ENCODE assay signal across 25 mouse cellular contexts in the genomic region with DNA sequence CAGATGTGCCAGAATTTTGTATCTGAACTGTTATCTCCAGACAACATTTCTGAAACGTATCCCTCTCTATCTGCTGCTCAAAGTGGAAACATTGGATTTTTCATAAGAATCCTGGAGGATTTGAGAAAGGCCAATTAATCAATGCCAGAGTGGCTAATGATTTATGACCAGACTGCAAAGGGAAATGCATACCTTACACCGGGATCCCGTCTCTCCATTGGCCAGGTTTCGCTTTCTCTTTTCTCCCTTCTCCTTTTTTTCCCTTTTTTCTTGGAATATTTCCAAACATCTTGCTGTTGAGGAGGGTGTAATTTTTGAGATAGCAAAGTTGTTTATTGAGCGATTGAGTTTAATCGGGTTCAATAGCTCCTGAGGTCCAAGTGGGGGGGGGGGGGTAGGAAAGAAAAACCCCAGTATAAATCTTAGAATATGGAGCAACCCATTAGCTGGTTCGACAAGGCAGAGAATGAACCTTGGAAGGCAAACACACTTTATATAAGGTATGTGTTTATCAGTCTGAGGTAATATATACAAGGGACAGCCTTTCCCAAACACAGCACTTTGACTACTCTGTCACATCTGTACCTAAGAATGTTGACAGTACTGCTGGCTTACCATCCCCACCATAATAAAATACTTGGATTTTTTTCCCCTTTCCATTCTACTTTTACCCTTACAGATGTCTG.
A peak's percentile ranks its signal among the peaks of the same experiment; 100 is the strongest.
DNase-seq lines count a peak whose midpoint lies in the region; ATAC-seq and TF ChIP-seq lines count a peak whose summit lies in the region.
"Had no signal": no experiment of that assay in that cellular context is flagged by ENCODE, and none has a peak within 500 bp of the region (broad histone marks: within the 10 kb centered on the region; RNA-seq: fewer than 3 reads in every experiment).

No protein-coding gene starts in this region.

- DNase-seq in kidney, postnatal 0 days (ENCODE audit: low spot score): peak; percentile 37
- DNase-seq in kidney, postnatal 14 days: no peak
- peak; percentile 54 for DNase-seq in midbrain, embryonic 11.5 days (ENCODE audit: low spot score, missing footprints)
- DNase-seq in mesoderm, embryonic 11.5 days (ENCODE audit: low read depth, low spot score): peak; percentile 24
- DNase-seq in liver: no peak
- DNase-seq: adrenal gland, adult 8-10 months; cerebellum, adult 11-12 months; cerebellum, postnatal 10 days; gastrocnemius, postnatal 10 days; heart, adult 18-20 months; kidney, adult 18-20 months; kidney, postnatal 36 days; layer of hippocampus, postnatal 36 days; lung, postnatal 4 days; thymus, postnatal 4 days had no signal

- H3K9me3 ChIP-seq in kidney, postnatal 0 days (replicated peaks; ENCODE audit: low read length): no peaks in the 10 kb centered on the region
- no peaks in the 10 kb centered on the region for H3K9me3 ChIP-seq in midbrain, embryonic 11.5 days (ENCODE audit: control insufficient read depth, low read length)
- H3K9me3 ChIP-seq in midbrain, embryonic 16.5 days (replicated peaks; ENCODE audit: control insufficient read depth, low read length, poor library complexity, severe bottlenecking): no peaks in the 10 kb centered on the region
- H3K9me3 ChIP-seq: embryonic facial prominence, embryonic 10.5 days; forebrain, embryonic 15.5 days; heart, embryonic 15.5 days; hindbrain, embryonic 15.5 days; limb, embryonic 13.5 days; midbrain, embryonic 10.5 days had no signal

- H3K27me3 ChIP-seq in kidney, postnatal 0 days (ENCODE audit: insufficient read depth, low read length): no peaks in the 10 kb centered on the region
- H3K27me3 ChIP-seq in midbrain, embryonic 11.5 days (ENCODE audit: control insufficient read depth, insufficient read depth, low read length): no peaks in the 10 kb centered on the region
- H3K27me3 ChIP-seq in midbrain, embryonic 16.5 days (ENCODE audit: control insufficient read depth, insufficient read depth, low read depth, low read length): no peaks in the 10 kb centered on the region
- H3K27me3 ChIP-seq: forebrain, embryonic 15.5 days; heart, embryonic 15.5 days; hindbrain, embryonic 15.5 days; limb, embryonic 13.5 days had no signal

- no peak for TF ChIP-seq CTCF in kidney, postnatal 0 days (IDR thresholded peaks at IDR 0.05; ENCODE audit: low read depth)

- no peak overlapping the region for H3K27ac ChIP-seq in kidney, postnatal 0 days
- H3K27ac ChIP-seq in midbrain, embryonic 11.5 days (ENCODE audit: low read depth, low read length): no peak overlapping the region
- no peak overlapping the region for H3K27ac ChIP-seq in midbrain, embryonic 16.5 days (ENCODE audit: low read length)
- H3K27ac ChIP-seq: embryonic facial prominence, embryonic 10.5 days; forebrain, embryonic 15.5 days; heart, embryonic 15.5 days; hindbrain, embryonic 15.5 days; limb, embryonic 13.5 days; liver, embryonic 14.5 days; midbrain, embryonic 10.5 days had no signal

- ATAC-seq in kidney, postnatal 0 days (replicated peaks; ENCODE audit: low FRiP score, low read depth): no peak
- no peak for ATAC-seq in midbrain, embryonic 11.5 days (ENCODE audit: low FRiP score)
- ATAC-seq in midbrain, embryonic 16.5 days: no peak
- ATAC-seq in megakaryocyte-erythroid progenitor cell, adult 5-6 weeks (replicated peaks; ENCODE audit: low FRiP score, low TSS enrichment, poor library complexity, severe bottlenecking): no peak
- ATAC-seq: activated CD4-positive, CD25-positive, alpha-beta regulatory T cell, adult 4 months; forebrain, embryonic 15.5 days had no signal

- WGBS in kidney, postnatal 0 days: 50% methylated on average over 7 of the region's 7 CpGs
- WGBS in midbrain, embryonic 11.5 days: 89% methylated on average over 7 of the region's 7 CpGs
- 93% methylated on average over 7 of the region's 7 CpGs for WGBS in midbrain, embryonic 16.5 days

- no peak overlapping the region for H3K4me3 ChIP-seq in kidney, postnatal 0 days (replicated peaks; ENCODE audit: low read depth, low read length)
- no peak overlapping the region for H3K4me3 ChIP-seq in midbrain, embryonic 11.5 days (ENCODE audit: low read depth, low read length)
- no peak overlapping the region for H3K4me3 ChIP-seq in midbrain, embryonic 16.5 days (ENCODE audit: low read depth, low read length)
- H3K4me3 ChIP-seq: embryonic facial prominence, embryonic 10.5 days; forebrain, embryonic 15.5 days; heart, embryonic 15.5 days; hindbrain, embryonic 15.5 days; limb, embryonic 13.5 days; midbrain, embryonic 10.5 days had no signal

- H3K9ac ChIP-seq in kidney, postnatal 0 days (ENCODE audit: low read depth, low read length): no peak overlapping the region
- H3K9ac ChIP-seq in midbrain, embryonic 11.5 days (ENCODE audit: low read length): no peak overlapping the region
- no peak overlapping the region for H3K9ac ChIP-seq in midbrain, embryonic 16.5 days (ENCODE audit: low read depth, low read length)
- H3K9ac ChIP-seq: forebrain, embryonic 15.5 days; heart, embryonic 15.5 days; hindbrain, embryonic 15.5 days; limb, embryonic 13.5 days; liver, embryonic 14.5 days had no signal

- no peaks in the 10 kb centered on the region for H3K4me1 ChIP-seq in kidney, postnatal 0 days (replicated peaks; ENCODE audit: insufficient read depth, low read length)
- H3K4me1 ChIP-seq in midbrain, embryonic 11.5 days (ENCODE audit: control insufficient read depth, insufficient read depth, low read length): no peaks in the 10 kb centered on the region
- H3K4me1 ChIP-seq in midbrain, embryonic 16.5 days (ENCODE audit: control insufficient read depth, insufficient read depth, low read length): peaks cover 4% of the 10 kb centered on the region; the same call in 1 of the 2 replicates
- H3K4me1 ChIP-seq: embryonic facial prominence, embryonic 10.5 days had no signal

- peak overlapping the region; percentile 30; the same call in 1 of the 2 replicates for H3K4me2 ChIP-seq in kidney, postnatal 0 days (ENCODE audit: low read length)
- H3K4me2 ChIP-seq in midbrain, embryonic 11.5 days: no peak overlapping the region
- H3K4me2 ChIP-seq in midbrain, embryonic 16.5 days (ENCODE audit: low read length): no peak overlapping the region
- H3K4me2 ChIP-seq: forebrain, embryonic 15.5 days; heart, embryonic 15.5 days; hindbrain, embryonic 15.5 days; limb, embryonic 13.5 days had no signal

- H3K36me3 ChIP-seq in kidney, postnatal 0 days (ENCODE audit: insufficient read depth, low read length): no peaks in the 10 kb centered on the region
- no peaks in the 10 kb centered on the region for H3K36me3 ChIP-seq in midbrain, embryonic 11.5 days (ENCODE audit: control insufficient read depth, insufficient read depth, low read length)
- no peaks in the 10 kb centered on the region for H3K36me3 ChIP-seq in midbrain, embryonic 16.5 days (ENCODE audit: control insufficient read depth, insufficient read depth, low read length)
- H3K36me3 ChIP-seq: embryonic facial prominence, embryonic 10.5 days; forebrain, embryonic 15.5 days; heart, embryonic 15.5 days; hindbrain, embryonic 15.5 days; limb, embryonic 13.5 days; midbrain, embryonic 10.5 days had no signal

Comparison
In these comparisons a context has a peak if more than half of its experiments do, and no peak if none do; other contexts are left out.
1. DNase-seq: peak in kidney, postnatal 0 days (single experiment), midbrain, embryonic 11.5 days (single experiment) and mesoderm, embryonic 11.5 days (single experiment); none in kidney, postnatal 14 days (single experiment) and liver (single experiment).